Mouse (Mus musculus) embryonic facial prominence, embryonic 15.5 days (tissue): Measurements from ENCODE around the gene Gtpbp3. TPM values are rescaled to one million over a fixed set of nuclear protein-coding genes. Genes with fewer than 3 reads are reported as not detected.

Experiments used
- ATAC-seq: fragments of 200-750 bp; cut with Nextera tagmentation; 2 replicates; pipeline ENCODE4 v1.8.0; 2017; ENCODE audit warnings: low read depth, moderate TSS enrichment; ENCODE audit not compliant: insufficient number of reproducible peaks, low FRiP score, low TSS enrichment
- H3K27ac ChIP-seq: fragments of 300-500 bp; sonication (generic); replicated peaks from 2 replicates; pipeline ENCODE4 v1.5.1; 2015; ENCODE audit warnings: mild to moderate bottlenecking, inconsistent platforms
- H3K27me3 ChIP-seq: fragments of 300-500 bp; sonication (generic); 2 replicates; pipeline ENCODE4 v1.6.1; 2015; ENCODE audit warnings: inconsistent platforms
- H3K36me3 ChIP-seq: fragments of 300-500 bp; sonication (generic); 2 replicates; pipeline ENCODE4 v1.6.1; 2015; ENCODE audit warnings: mild to moderate bottlenecking, inconsistent platforms
- H3K4me1 ChIP-seq: fragments of 300-500 bp; sonication (generic); 2 replicates; pipeline ENCODE4 v1.6.1; 2015; ENCODE audit warnings: inconsistent platforms
- H3K4me2 ChIP-seq: fragments of 300-500 bp; sonication (generic); replicated peaks from 2 replicates; pipeline ENCODE4 v1.6.1; 2015; ENCODE audit warnings: mild to moderate bottlenecking, inconsistent platforms
- H3K4me3 ChIP-seq: fragments of 300-500 bp; sonication (generic); replicated peaks from 2 replicates; pipeline ENCODE4 v1.5.1; 2015; ENCODE audit warnings: mild to moderate bottlenecking, inconsistent platforms
- H3K9ac ChIP-seq: fragments of 300-500 bp; sonication (generic); 2 replicates; pipeline ENCODE4 v1.6.1; 2015; ENCODE audit warnings: inconsistent platforms
- H3K9me3 ChIP-seq: fragments of 300-500 bp; sonication (generic); replicated peaks from 2 replicates; pipeline ENCODE4 v1.6.1; 2016; ENCODE audit warnings: inconsistent platforms
- WGBS: fragments of 180-500 bp; shearing (Covaris S2); methylation state at CpG from one replicate; pipeline ENCODE4 v1.1.7; 2015; 5-methylcytosine and 5-hydroxymethylcytosine counted together
- polyA plus RNA-seq: library from polyadenylated mRNA; unstranded; fragments of >200 nt; fragmentation: Nextera tagmentation; extraction: Ambion mirVana; gene quantifications from 2 replicates; pipeline ENCODE4 v1.2.1, GENCODE M21; 2015

Gtpbp3 gene
- polyA plus RNA-seq, 1 experiment from 2014 or later, result 17.3 TPM

- peaks cover 38% of the 10 kb centered on the region for H3K36me3 ChIP-seq
- H3K27ac ChIP-seq, result no peak overlapping the region
- peak overlapping the region; percentile 84 for H3K4me2 ChIP-seq
- peak overlapping the region; percentile 94; the same call in 1 of the 2 replicates for H3K4me3 ChIP-seq
- 70% methylated on average over 4 of the region's 4 CpGs for WGBS
- ATAC-seq, result no peak
- H3K27me3 ChIP-seq, result no peaks in the 10 kb centered on the region
- peaks cover 43% of the 10 kb centered on the region for H3K4me1 ChIP-seq
- no peaks in the 10 kb centered on the region for H3K9me3 ChIP-seq
- no peak overlapping the region for H3K9ac ChIP-seq
These were observed 25.7 kb upstream of the Gtpbp3 start for GRCm38 (mm10) chr8:71462191-71462590.

- WGBS, result 5% methylated on average over 16 of the region's 16 CpGs
- Histone ChIP-seq H3K9me3 (no peaks in the 10 kb centered on the region), H3K4me1 (peaks cover 40% of the 10 kb centered on the region), H3K27ac (0 out of 2 replicates have a peak overlapping the region, but pooled peaks have one; percentile 94), H3K4me2 (peak overlapping the region; percentile 84), H3K9ac (peak overlapping the region; percentile 79), H3K36me3 (peaks cover 34% of the 10 kb centered on the region), H3K4me3 (peak overlapping the region; percentile 94), H3K27me3 (no peaks in the 10 kb centered on the region)
- no peak for ATAC-seq
These were observed 25.1 kb upstream of the Gtpbp3 start for GRCm38 (mm10) chr8:71462786-71463185.

- Histone ChIP-seq H3K9me3 (no peaks in the 10 kb centered on the region), H3K27ac (peak within 1 kb of the TSS; percentile 94)
- 1% methylated on average over 55 of the region's 55 CpGs for WGBS
These were observed 24.5 kb upstream of the Gtpbp3 start, which contains the start of gene Abhd8 for GRCm38 (mm10) chr8:71463188-71464033. TSS of gene Abhd8 (minus strand) at chr8:71463655.

GRCm38 (mm10) chr8:71464513-71465500, 23.1 kb upstream of the Gtpbp3 start, which contains the start of gene Mrpl34:
TSS of gene Mrpl34 (plus strand) at chr8:71464959.
- H3K27ac ChIP-seq, result peak within 1 kb of the TSS; percentile 94
- peak within 1 kb of the TSS; percentile 51 for H3K9ac ChIP-seq
- WGBS, result under 1% methylated on average over 59 of the region's 59 CpGs

More at GRCm38 (mm10) chr8:71463188-71464033, 24.5 kb upstream of the Gtpbp3 start, which contains the start of gene Abhd8:
- peaks cover 28% of the 10 kb centered on the region for H3K36me3 ChIP-seq
- peak within 1 kb of the TSS; percentile 79 for H3K9ac ChIP-seq
- H3K4me1 ChIP-seq, result peaks cover 40% of the 10 kb centered on the region
- H3K27me3 ChIP-seq, result no peaks in the 10 kb centered on the region
- H3K4me3 ChIP-seq, result peak within 1 kb of the TSS; percentile 94
- ATAC-seq, result peak; percentile 87
- peak within 1 kb of the TSS; percentile 84 for H3K4me2 ChIP-seq

GRCm38 (mm10) chr8:71465733-71466132, 22.2 kb upstream of the Gtpbp3 start:
- H3K36me3 ChIP-seq, result peaks cover 9% of the 10 kb centered on the region; the same call in 1 of the 2 replicates
- H3K9ac ChIP-seq, result no peak overlapping the region
- no peak for ATAC-seq
- peak overlapping the region; percentile 94 for H3K4me3 ChIP-seq
- H3K4me1 ChIP-seq, result peaks cover 53% of the 10 kb centered on the region
- peak overlapping the region; percentile 84 for H3K4me2 ChIP-seq
- no peaks in the 10 kb centered on the region for H3K9me3 ChIP-seq
- H3K27me3 ChIP-seq, result no peaks in the 10 kb centered on the region
- WGBS, result 75% methylated on average over 8 of the region's 8 CpGs
- H3K27ac ChIP-seq, result no peak overlapping the region

More at GRCm38 (mm10) chr8:71464513-71465500, 23.1 kb upstream of the Gtpbp3 start, which contains the start of gene Mrpl34:
- Histone ChIP-seq H3K9me3 (no peaks in the 10 kb centered on the region), H3K36me3 (peaks cover 15% of the 10 kb centered on the region; the same call in 1 of the 2 replicates), H3K27me3 (no peaks in the 10 kb centered on the region), H3K4me2 (peak within 1 kb of the TSS; percentile 84), H3K4me3 (peak within 1 kb of the TSS; percentile 94), H3K4me1 (peaks cover 43% of the 10 kb centered on the region)
- ATAC-seq, result peak; percentile 68

- H3K4me1 ChIP-seq, result peaks cover 53% of the 10 kb centered on the region
- H3K9me3 ChIP-seq, result no peaks in the 10 kb centered on the region
- peaks cover 6% of the 10 kb centered on the region; the same call in 1 of the 2 replicates for H3K36me3 ChIP-seq
- no peaks in the 10 kb centered on the region for H3K27me3 ChIP-seq
- H3K9ac ChIP-seq, result no peak overlapping the region
- no peak overlapping the region for H3K27ac ChIP-seq
- no peak for ATAC-seq
- H3K4me2 ChIP-seq, result no peak overlapping the region
- WGBS, result 92% methylated on average over 5 of the region's 5 CpGs
- H3K4me3 ChIP-seq, result no peak overlapping the region
These were observed 21.7 kb upstream of the Gtpbp3 start for GRCm38 (mm10) chr8:71466198-71466597.

GRCm38 (mm10) chr8:71467201-71467600, 20.7 kb upstream of the Gtpbp3 start:
- Histone ChIP-seq H3K27ac (no peak overlapping the region), H3K9me3 (no peaks in the 10 kb centered on the region), H3K4me3 (no peak overlapping the region), H3K9ac (no peak overlapping the region), H3K36me3 (peaks cover 12% of the 10 kb centered on the region), H3K4me1 (peaks cover 46% of the 10 kb centered on the region), H3K4me2 (no peak overlapping the region), H3K27me3 (no peaks in the 10 kb centered on the region)
- no peak for ATAC-seq
- WGBS, result 93% methylated on average over 2 of the region's 2 CpGs

GRCm38 (mm10) chr8:71468001-71468400, 19.9 kb upstream of the Gtpbp3 start:
- Histone ChIP-seq H3K4me1 (peaks cover 38% of the 10 kb centered on the region), H3K4me2 (no peak overlapping the region), H3K9me3 (no peaks in the 10 kb centered on the region), H3K9ac (no peak overlapping the region), H3K4me3 (no peak overlapping the region), H3K27ac (no peak overlapping the region), H3K36me3 (peaks cover 20% of the 10 kb centered on the region), H3K27me3 (no peaks in the 10 kb centered on the region)
- 85% methylated on average over 1 of the region's 1 CpGs for WGBS
- ATAC-seq, result no peak

- under 1% methylated on average over 40 of the region's 52 CpGs for WGBS
- peak; percentile 89 for ATAC-seq
- peak within 1 kb of the TSS; percentile 61 for H3K27ac ChIP-seq
- H3K27me3 ChIP-seq, result no peaks in the 10 kb centered on the region
- peaks cover 31% of the 10 kb centered on the region for H3K4me1 ChIP-seq
- H3K36me3 ChIP-seq, result peaks cover 29% of the 10 kb centered on the region
- H3K9ac ChIP-seq, result peak within 1 kb of the TSS; percentile 51
- peak within 1 kb of the TSS; percentile 83 for H3K4me3 ChIP-seq
- peak within 1 kb of the TSS; percentile 86 for H3K4me2 ChIP-seq
- H3K9me3 ChIP-seq, result no peaks in the 10 kb centered on the region
These were observed 19.0 kb upstream of the Gtpbp3 start, which contains the start of gene Dda1 for GRCm38 (mm10) chr8:71468916-71469315. TSS of gene Dda1 (plus strand) at chr8:71469199.

- no peaks in the 10 kb centered on the region for H3K27me3 ChIP-seq
- H3K9me3 ChIP-seq, result no peaks in the 10 kb centered on the region
- peak overlapping the region; percentile 83 for H3K4me3 ChIP-seq
- peak overlapping the region; percentile 51 for H3K9ac ChIP-seq
- peak overlapping the region; percentile 61 for H3K27ac ChIP-seq
- under 1% methylated on average over 24 of the region's 24 CpGs for WGBS
- H3K4me2 ChIP-seq, result peak overlapping the region; percentile 86
- peaks cover 26% of the 10 kb centered on the region for H3K4me1 ChIP-seq
- no peak; the same call in 1 of the 2 replicates for ATAC-seq
- H3K36me3 ChIP-seq, result peaks cover 34% of the 10 kb centered on the region
These were observed 18.5 kb upstream of the Gtpbp3 start for GRCm38 (mm10) chr8:71469411-71469810.
